Mouse (Mus musculus) gastrocnemius, adult 8-10 months (tissue): Measurements from ENCODE around the gene Odam. TPM values are rescaled to one million over a fixed set of nuclear protein-coding genes. Genes with fewer than 3 reads are reported as not detected.

Source experiments
- DNase-seq, 2 experiments: peaks; one replicate each; pipeline ENCODE4 v3.0.0; 2022; ENCODE audit warnings: low spot score in 2 of 2
- total RNA-seq, 4 experiments: library from RNA; stranded (reverse); gene quantifications; 2 replicates each; pipeline ENCODE4 v1.2.4; 2022

The Odam gene
- not detected for total RNA-seq

GRCm38 (mm10) chr5:87884729-87885128 lies at the start of gene Odam:
TSS of gene Odam (plus strand) at chr5:87885029.
- no peak for DNase-seq

GRCm38 (mm10) chr5:87855136-87855716 lies 29.6 kb upstream of the Odam start:
- DNase-seq: no peak

GRCm38 (mm10) chr5:87870084-87870483 lies 14.7 kb upstream of the Odam start:
- DNase-seq: no peak

GRCm38 (mm10) chr5:87871423-87871822 lies 13.4 kb upstream of the Odam start:
- DNase-seq: no peak

GRCm38 (mm10) chr5:87925372-87925771 lies 40.5 kb downstream of the Odam start, which contains the start of gene Csn3:
TSS of gene Csn3 (plus strand) at chr5:87925579.
- DNase-seq: no peak

GRCm38 (mm10) chr5:87931603-87932002 lies 46.8 kb downstream of the Odam start:
- no peak for DNase-seq

GRCm38 (mm10) chr5:87940752-87941151 lies 55.9 kb downstream of the Odam start:
- no peak for DNase-seq

GRCm38 (mm10) chr5:87942515-87942914 lies 57.7 kb downstream of the Odam start:
- no peak for DNase-seq

Other genes starting within 250 kb of the Odam start
- not detected for gene Csn1s1, start 218.8 kb upstream of the Odam start, total RNA-seq
- gene Csn2, start 185.4 kb upstream of the Odam start, total RNA-seq: not detected
- gene Csn1s2a, start 110.5 kb upstream of the Odam start, total RNA-seq: not detected
- not detected for gene Csn1s2b, start 76.9 kb upstream of the Odam start, total RNA-seq
- not detected for gene Prr27, start 59.3 kb upstream of the Odam start, total RNA-seq
- gene Csn3, start 40.5 kb downstream of the Odam start, total RNA-seq: not detected
- not detected for gene 2310003L06Rik, start 84.4 kb downstream of the Odam start, total RNA-seq
- gene Gm28434, start 84.5 kb downstream of the Odam start, total RNA-seq: not detected
- gene Cabs1, start 94.4 kb downstream of the Odam start, total RNA-seq: not detected
- gene Smr3a, start 117.5 kb downstream of the Odam start, total RNA-seq: not detected
- gene Smr2, start 201.5 kb downstream of the Odam start, total RNA-seq: not detected
- gene Gm11116, start 226.5 kb downstream of the Odam start, total RNA-seq: not detected